Mouse (Mus musculus) heart, adult 11 months (tissue): ENCODE measurements around the gene Pink1.
"Not testable (repeated sequence)": the region's sequence is repeated elsewhere in the genome, so short reads cannot be mapped to it uniquely, and the experiment has no call there.

ENCODE experiments used
- DNase-seq: peaks from one replicate; pipeline ENCODE4 v3.0.0; 2022

Gene Pink1

DNA sequence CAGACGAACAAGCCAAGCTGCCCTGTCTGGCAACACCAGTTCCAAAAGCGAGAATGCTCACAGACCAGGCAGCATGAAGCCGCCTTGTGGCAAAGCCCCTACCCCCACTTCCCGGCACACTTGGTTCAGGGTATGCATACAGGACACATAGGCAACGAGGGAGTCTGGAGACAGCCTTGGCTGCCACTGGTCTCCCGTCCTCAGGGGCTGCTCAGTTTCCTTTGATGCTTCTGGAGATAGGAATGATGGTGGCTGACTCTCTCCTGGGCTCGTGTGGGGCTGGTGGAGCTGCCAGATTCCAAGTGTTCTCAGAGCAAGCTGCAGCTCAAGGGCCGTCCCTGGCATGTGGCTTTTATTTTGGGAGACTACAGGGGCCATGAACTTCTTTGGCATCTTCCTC lies 15.3 kb upstream of the Pink1 start:
- peak; percentile 87 for DNase-seq

DNA sequence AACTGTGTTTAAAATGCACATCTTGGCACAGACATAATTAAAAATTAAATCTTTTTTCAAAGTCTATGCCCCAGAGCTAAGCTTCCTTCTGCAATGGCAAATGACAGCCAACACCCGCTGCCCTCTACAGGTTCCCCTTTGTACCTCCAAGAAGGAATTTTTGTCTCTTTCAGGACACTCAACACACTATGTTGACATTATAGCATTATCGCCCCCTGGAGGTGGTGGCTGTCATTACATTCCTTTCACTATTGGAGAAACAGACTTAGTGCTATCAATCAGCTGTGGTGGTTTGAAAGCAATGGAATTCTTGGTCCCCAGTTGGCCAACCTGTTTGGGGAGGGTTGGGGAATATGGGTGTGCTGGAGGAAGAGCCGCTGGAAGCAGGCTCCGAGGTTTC lies 13.9 kb upstream of the Pink1 start:
- peak; percentile 87 for DNase-seq

DNA sequence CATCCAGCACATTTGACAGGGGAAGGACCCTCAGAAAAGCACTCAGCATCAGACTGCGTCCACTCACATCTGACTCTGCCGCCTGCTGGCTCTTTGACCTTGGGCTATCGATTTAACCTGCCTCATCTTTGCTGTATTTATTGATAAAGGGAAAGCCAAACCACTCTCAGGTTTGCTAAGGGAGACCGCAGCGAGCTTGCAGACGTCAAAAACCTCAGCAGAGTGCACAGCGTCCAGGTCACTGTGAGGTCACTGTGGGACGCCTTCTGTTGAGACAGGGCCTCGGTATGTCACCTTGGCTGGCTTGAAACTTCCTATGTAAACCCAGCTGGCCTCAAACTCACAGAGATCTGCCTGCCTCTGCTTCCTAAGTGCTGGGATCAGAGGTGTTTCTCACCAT lies 11.2 kb upstream of the Pink1 start:
- DNase-seq = peak; percentile 87

DNA sequence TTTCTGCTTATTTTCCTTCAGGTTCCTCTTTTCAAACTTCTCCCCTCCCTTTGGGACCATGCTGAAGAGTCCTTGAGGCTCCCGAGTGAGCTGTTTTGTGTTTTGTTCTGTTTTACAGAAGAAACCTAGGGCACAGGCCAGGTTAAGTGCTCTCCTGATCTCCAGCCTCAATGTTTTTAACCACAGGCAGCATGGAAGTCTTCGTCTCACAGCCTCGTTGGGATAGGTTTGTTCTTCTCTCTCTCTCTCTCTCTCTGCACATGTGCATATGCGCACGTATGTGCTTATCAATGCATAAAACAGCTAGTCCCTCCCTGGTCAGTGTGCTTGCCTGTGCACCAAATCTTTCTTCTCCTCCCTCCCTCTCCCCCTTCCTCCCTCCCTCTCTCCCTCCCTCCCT lies 10.8 kb upstream of the Pink1 start:
- DNase-seq = no peak

DNA sequence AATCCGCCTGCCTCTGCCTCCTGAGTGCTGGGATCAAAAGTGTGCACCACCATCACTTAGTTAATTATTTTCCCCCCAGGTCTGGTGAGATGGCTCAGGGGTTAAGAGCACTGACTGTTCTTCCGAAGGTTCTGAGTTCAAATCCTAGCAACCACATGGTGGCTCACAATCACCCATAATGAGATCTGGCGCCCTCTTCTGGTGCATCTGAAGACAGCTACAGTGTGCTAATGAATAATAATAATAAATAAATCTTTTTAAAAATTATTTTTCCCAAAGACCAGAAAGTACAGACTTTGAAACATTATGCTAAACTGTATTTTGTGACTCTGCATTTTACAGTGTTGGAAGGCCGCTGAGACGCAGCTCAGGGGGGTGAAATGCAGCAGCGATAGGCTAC lies 9.5 kb upstream of the Pink1 start:
- no peak for DNase-seq

DNA sequence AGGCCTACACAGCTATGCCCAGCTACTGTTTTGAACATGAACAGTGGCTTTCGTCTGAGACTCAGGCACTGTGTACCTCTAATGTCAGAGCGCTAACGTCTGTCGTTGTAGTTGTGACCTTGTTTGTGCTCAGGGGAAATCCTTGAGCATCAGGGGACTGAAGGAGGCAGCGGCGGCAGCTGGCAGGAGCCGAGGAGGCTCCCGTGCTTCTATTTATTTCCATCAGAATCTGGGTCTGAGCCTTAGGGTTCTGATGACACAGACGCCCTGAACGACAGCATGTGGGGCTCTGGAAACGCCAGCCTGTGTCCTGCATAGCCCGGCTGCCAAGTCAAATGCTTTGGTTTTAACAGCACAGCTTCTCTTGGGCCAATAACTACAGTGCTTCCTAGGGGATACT lies 8.9 kb upstream of the Pink1 start:
- DNase-seq = peak; percentile 89

DNA sequence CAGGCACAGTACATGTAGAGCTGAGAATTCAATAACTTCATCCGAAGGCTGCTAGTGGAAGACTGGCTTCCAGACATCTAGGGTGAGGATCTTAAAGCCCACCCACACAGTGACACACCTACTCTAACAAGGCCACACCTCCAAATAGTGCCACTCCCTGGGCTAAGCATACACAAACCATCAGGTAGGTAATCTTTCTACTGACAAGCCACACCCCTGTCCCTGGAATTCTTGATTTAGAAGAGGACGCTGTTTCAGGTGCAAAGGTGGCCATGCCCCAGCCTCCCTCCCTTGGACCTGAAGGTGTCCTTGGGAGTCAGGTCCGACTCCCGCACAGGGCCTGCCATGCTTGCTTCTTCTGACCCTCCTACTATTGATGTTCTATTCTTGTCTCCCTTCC lies 7.0 kb upstream of the Pink1 start:
- DNase-seq = no peak

DNA sequence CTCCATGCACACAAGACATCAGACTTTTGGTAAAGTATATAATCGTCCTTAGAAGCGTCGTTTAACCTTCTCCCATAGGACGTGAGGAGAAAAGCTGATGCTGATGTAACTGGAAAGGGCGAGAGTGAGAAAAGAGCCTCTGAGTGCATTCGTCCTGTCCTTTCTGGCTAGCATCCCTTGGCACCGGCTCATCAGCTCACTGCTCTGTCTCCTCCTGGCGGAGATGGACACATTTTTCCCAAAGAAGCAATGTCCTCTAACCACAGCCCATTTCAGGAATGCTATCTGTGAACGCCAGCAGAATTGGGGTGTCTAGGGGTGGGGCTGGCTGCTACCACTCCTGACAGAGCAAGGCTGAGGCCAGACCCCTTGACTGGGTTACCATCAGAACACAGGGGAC lies 5.5 kb upstream of the Pink1 start:
- DNase-seq = peak; percentile 89

DNA sequence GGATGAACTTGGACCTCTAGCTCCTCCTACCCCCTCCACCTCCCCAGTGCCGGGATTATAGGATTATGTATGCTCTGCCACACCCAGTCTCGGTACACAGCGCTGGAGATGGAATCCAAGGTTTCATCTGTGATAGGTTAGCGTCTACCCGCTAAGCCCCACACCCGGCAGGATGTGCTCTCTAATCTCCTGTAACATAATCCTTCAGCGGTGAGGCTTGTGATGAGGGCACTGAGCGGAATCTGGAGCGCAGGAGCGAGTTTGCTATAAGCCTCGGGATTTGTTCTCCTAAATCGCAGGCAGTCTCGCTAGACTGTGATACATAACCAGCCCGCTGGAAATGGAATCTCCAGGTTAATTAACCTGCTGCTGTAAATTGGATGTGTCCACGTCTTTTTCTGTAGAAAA lies 4.2 kb upstream of the Pink1 start:
- DNase-seq = peak; percentile 81

DNA sequence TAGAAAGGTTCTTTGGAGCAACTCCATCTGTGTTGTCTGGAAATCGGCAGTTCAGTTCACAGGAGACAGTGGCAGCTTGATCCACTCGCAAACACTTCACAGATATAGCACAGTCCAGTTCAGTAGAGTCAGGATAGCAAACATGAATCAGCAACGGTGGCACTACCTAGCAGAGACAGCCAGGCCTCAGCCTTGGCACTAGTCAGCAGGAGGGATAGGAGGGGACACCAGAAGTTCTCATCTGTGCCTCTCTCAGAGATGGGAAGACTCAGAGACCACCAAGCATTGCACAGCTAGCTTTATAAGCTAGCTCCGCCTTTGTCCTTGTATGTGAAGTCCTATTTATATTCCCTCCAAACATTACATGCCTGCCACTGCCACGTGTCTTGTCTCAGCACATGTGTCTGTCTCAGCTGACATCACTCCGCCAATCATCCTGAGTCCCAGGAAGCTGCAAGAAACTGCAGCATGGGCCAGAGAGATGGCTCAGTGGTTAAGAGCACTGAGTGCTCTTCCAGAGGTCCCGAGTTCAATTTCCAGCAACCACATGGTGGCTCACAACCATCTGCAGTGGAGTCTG lies 1.9 kb upstream of the Pink1 start:
- DNase-seq = peak; percentile 87

DNA sequence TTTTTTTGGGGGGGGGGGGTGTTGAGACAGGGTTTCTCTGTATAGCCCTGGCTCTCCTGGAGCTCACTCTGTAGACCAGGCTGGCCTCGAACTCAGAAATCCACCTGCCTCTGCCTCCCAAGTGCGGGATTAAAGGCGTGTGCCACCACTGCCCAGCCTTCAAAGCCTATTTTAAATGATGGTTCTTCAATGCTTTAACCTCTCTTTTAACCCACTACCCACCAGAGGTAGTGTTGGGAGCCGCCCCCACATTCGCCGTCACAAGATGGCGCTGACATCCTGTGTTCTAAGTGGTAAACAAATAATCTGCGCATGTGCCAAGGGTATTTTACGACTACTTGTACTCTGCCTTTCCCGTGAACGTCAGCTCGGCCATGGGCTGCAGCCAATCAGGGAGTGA lies 1.0 kb upstream of the Pink1 start:
- DNase-seq = not testable (repeated sequence)

DNA sequence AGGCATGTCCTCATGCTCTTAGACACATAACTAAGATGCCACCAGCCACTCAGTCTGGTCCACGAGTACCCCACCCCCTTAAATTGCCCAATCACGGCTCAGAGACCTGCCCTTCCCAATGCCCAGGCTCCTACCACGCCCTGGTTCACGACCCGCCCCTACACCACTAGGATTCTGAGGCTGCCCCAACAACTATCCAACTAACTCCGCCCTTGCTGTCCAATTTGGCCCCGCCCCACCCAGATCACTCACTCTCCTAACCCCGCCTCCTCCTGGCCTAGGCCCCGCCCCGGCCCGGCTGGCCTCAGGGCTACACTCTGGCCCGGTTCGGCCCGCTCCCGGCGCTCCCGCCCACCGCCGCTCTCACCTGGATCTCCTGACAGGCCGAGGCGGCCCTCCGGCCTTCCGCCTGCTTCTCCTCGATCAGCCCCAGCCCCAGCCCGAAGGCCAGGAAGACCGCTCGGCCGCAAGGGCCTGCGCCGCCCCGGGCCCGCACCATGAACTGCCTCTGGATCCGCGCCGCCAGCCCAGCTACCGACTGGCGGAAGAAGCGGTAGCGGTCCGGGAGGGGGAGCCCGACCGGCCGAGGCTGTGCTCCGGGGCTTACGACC lies 536 bp downstream of the Pink1 start:
- DNase-seq = peak; percentile 100

DNA sequence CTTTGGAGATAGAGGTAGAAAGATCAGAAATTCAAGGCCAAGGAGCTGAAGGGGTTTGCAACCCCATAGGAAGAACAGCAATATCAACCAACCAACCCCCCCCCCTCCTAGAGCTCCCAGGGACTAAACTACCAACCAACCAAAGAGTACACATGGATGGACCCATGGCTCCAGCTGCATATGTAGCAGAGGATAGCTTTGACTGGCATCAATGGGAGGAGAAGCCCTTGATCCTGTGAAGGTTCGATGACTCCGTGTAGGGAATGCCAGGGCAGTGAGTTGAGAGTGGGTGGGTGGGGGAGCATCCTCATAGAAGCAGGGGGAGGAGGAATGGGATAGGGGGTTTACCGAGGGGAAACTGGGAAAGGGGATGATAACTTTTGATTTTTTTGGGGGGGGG lies 1.7 kb downstream of the Pink1 start:
- peak; percentile 93 for DNase-seq

DNA sequence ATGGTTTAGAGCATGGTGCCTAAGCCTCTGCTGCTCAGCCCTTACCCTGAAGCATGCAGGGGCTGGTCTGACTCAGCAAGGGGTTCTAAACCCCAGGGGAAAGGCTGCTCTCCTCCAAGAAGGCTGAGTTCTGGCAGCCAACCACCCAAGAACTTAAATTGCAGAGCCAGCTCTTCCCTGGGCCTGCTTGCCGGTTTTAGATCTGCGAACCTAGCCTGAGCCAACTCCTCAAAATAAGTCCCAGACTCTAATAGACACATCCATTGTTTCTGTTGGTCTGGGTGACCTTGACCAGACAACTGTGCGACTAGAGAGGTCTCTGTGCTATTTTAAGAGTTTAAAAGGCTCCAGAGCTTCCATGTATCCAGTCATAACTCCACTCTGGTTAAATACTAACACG lies 2.4 kb downstream of the Pink1 start:
- DNase-seq = peak; percentile 93

DNA sequence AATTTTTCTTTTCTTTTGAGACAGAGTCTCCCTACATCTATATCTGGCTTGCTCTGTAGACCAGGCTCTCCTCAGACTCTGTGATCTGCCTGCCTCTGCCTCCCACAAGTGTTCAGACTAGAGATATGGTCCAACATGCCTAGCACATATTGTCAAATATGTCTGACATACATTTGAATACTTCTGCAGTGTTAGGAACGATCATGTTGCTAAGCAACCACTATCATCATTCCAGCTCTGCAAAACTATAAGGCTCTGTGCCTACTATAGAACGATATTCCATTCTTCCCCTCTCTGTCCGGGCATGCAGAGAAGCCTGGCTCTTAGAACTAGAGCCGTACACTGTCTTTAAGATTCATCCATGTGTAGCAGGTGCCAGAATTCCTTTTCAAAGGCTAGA lies 3.4 kb downstream of the Pink1 start:
- DNase-seq = no peak

DNA sequence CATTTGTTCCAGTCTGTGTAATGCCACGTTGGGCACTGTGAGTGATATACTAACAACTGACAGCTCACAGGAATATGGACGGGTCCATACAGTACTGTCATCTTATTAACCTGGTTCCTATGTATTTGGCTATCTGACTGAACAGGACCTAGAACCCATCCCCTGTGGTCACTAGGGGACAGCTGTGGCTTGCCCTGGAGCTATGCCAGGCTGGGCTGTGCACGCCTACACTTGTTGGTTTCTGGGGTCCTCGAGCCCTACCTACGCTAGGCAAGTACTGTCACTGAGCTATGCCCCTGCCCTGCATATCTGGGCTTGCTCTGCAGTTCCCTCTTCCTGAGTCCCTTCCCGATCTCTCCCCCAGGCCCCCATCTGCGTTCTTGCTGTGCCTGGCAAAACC lies 4.6 kb downstream of the Pink1 start:
- peak; percentile 89 for DNase-seq

DNA sequence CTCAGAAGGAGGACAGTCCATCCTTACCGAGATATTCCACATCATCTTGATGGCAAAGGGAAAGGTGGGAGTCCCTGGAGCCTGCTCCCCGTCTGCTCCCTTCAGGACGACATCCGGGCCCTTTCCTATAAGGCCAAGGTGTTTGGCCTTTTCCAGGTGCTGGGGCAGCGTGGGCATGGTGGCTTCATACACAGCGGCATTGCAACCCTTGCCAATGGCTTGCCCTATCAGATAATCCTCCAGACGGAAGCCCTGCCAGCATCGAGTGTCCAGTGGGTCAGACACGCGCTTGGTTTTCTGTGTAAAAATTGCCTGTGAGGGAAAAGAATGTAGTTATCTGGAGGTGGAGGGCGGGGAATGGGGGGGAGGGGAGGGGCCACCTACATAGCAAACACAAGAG lies 5.4 kb downstream of the Pink1 start:
- DNase-seq = peak; percentile 89

DNA sequence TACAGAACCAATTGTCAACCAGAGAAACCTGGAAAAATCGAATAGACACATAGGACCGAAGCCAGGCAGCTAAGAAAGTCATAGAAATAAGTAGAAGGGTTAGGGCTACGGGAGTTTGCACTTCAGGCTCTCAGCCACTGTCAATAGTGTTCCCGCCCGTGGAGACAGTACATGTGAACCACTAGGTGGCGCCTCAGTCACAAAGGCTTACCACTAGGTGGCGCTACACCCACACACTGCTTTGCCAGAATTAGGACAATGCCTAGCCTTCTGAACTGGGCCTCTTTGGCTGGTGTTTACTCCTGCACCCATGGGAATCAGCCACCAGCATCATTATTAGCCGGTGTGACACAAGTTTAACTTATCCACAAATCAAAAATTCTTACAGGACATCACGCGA lies 6.6 kb downstream of the Pink1 start:
- peak; percentile 97 for DNase-seq

DNA sequence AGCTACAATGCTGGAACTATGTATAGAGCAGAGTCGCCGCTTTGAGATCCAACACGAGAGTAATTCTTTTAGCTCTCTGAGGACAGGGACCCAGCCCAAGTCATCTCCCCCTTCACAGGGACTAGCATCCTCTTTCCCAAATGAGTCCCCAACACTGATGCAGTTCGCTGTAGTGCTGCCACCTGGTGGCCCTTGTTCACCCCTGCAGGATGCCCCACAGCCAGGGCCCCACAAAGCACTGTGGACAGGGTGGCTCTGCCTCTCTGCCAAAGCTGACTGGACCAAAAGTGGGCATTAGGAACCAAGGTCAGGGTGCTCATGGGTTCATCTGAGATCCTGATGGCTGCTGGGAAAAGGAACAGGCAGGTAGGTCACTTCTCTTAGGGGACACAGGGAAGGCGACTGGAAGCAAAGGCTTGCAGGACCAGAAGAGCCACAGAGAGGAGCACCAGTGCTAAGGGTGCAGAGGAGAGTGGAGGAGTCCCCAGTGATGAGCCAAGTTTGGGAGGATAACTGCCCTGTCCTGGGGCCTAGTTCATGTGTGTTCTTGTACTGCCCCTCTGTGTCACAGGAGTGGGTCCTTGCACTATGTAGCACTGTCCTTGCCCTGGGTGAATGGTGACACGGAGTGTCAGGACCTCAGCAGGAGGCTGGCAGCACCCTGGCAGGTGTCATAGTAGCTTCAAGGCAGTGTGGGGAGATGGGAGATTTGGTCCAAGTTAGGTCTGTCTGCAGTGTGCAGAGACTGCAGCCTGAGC lies 7.4 kb downstream of the Pink1 start:
- DNase-seq = peak; percentile 94

DNA sequence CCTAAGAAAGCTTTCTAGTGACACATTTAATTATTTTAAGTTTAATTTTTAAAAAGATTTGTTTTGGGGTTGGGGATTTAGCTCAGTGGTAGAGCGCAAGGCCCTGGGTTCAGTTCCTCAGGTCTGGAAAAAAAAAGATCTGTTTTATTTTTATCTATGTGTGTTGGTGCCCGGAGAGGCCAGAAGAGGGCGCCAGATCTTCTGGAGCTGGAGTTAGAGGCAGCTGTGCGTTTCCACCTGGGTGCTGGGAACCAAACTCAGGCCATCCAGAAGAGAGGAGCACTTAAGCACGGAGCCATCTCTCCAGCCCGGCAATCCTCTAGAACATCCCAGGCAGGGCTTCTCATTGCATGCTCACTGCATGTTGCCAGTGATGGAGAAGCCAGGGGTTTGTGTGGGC lies 9.7 kb downstream of the Pink1 start:
- DNase-seq = peak; percentile 88

DNA sequence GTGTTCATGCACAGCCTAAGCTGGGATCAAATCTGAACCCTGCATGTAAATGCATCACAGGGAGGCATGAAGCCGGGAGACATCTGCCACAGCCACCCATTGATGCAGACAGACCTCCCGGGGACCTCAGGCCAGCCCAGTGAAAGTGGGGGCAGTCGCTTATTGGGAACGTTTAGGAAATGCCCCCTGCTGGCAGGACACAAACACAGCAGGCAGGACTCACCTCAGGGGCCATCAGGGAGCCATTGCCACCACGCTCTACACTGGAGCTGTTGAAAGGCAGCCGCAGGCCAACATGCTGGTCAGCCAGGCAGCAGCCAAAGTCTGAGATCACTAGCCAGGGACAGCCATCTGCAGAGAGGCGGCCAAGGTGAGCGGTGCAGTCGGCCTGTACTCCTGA lies 10.3 kb downstream of the Pink1 start:
- peak; percentile 90 for DNase-seq

DNA sequence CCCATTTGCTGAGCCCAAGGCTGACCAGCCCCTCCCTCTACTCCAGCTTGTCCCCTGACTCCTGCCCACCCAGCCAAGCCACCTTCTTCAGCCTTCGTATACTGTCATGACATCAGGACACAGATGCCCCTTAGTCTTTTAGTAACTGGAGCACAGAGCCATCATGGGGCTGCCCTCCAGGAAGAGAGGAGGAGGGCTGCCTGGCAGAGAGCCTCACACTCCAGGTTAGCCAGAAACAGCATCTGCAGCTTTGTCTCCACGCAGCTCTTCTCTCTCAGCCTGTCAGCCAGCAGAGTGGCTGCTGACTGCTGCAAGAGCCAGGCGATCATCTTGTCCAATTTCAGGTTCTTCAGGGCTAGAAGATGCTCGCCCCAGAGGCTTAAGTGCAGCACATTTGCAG lies 12.3 kb downstream of the Pink1 start:
- DNase-seq = peak; percentile 88

DNA sequence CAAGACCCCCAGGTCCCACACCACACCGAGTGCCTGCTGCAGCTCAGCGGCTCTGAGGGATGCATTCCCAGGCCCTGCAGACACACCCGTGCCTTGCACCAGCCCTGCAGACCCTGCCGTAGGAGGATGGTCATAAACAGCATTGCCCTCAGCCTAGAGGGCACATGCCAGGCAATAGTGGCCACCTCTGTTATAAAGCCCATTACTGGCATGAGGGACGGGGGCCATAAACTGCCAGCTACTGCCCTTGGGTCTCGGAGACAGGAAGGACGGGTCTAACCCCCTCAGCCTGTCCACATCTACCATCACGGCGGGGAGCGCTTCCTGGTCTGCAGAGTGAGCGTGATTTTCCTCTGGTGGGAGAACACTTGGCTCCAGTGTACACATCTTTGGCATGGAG lies 13.1 kb downstream of the Pink1 start:
- peak; percentile 91 for DNase-seq

DNA sequence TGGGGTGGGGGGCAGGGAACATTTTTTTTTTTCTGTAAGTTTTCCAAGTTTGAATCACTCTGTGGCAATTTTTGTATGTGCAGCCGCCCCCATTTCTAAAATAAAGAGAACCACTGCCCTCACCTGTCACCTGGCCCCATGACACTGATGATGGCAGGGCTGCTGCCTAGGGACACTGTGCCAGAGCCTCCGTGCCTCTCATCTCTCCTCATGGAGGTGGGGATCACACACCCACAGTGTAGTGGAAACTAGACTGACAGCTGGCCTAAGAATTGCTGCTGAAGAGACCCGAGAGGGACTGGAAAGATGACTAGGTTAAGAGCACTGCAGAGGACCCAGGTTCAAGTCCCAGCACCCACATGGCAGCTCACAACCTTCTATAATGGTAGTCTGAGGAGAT lies 14.0 kb downstream of the Pink1 start:
- DNase-seq = peak; percentile 87

DNA sequence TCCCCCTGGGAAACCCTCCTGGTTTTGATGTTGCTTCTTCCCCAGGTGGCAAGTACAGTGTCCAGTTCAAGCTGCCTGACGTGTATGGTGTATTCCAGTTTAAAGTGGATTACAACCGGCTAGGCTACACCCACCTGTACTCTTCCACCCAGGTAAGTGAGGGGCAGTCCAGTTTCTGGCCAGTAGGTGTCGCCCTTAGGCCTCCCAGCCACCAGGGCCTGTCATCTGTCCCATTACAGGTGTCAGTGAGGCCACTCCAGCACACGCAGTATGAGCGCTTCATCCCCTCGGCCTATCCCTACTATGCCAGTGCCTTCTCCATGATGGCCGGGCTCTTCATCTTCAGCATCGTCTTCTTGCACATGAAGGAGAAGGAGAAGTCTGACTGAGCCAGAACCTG lies 14.5 kb downstream of the Pink1 start:
- DNase-seq = peak; percentile 92
